Mouse (Mus musculus) MEL (cell line): ENCODE measurements around the gene Gnao1. TPM values are rescaled to one million over a fixed set of nuclear protein-coding genes. Genes with fewer than 3 reads are reported as not detected.

Source experiments
- DNase-seq: peaks from one replicate; pipeline ENCODE4 v3.0.0; 2011; ENCODE audit warnings: low read depth, low spot score
- H3K27ac ChIP-seq: 2 replicates; pipeline ENCODE4 v1.5.1; 2012; ENCODE audit warnings: low read depth, mild to moderate bottlenecking, control low read depth, low read length, moderate library complexity; ENCODE audit not compliant: control insufficient read depth
- H3K27me3 ChIP-seq, 2 experiments: fragments of 150-350 bp in 1 of 2; sonication (generic) in 1 of 2; 2 replicates each; pipeline ENCODE4 v1.6.1; 2012; ENCODE audit warnings: low read length in 2 of 2, mild to moderate bottlenecking in 2 of 2, improper control_type of control experiment in 1 of 2, moderate library complexity in 1 of 2; ENCODE audit not compliant: insufficient read depth in 2 of 2, control insufficient read depth in 1 of 2
- H3K36me3 ChIP-seq, 2 experiments: 2 replicates each; pipeline ENCODE4 v1.6.1; 2012 to 2014; ENCODE audit warnings: low read length in 2 of 2, improper control_type of control experiment in 1 of 2, inconsistent platforms in 1 of 2, mild to moderate bottlenecking in 1 of 2; ENCODE audit not compliant: insufficient read depth in 2 of 2, control insufficient read depth in 1 of 2
- H3K4me1 ChIP-seq, 2 experiments: fragments of 150-350 bp in 1 of 2; sonication (generic) in 1 of 2; 2 replicates each; pipeline ENCODE4 v1.6.1; 2012; ENCODE audit warnings: low read length in 2 of 2, improper control_type of control experiment in 1 of 2, mild to moderate bottlenecking in 1 of 2; ENCODE audit not compliant: insufficient read depth in 2 of 2, control insufficient read depth in 1 of 2
- H3K4me3 ChIP-seq, 2 experiments: fragments of 150-350 bp in 1 of 2; sonication (generic) in 1 of 2; 2 replicates each; pipeline ENCODE4 v1.5.1; 2012; ENCODE audit warnings: low read depth in 2 of 2, low read length in 2 of 2, mild to moderate bottlenecking in 2 of 2, moderate library complexity in 2 of 2, control low read depth in 1 of 2, improper control_type of control experiment in 1 of 2; ENCODE audit not compliant: control insufficient read depth in 1 of 2, insufficient read depth in 1 of 2
- H3K79me2 ChIP-seq: 2 replicates; pipeline ENCODE4 v1.6.1; 2012; ENCODE audit warnings: mild to moderate bottlenecking, low read length, moderate library complexity; ENCODE audit not compliant: control insufficient read depth, poor library complexity, insufficient read depth
- H3K9ac ChIP-seq: 2 replicates; pipeline ENCODE4 v1.6.1; 2012; ENCODE audit warnings: low read depth, mild to moderate bottlenecking, control low read depth, low read length, moderate library complexity; ENCODE audit not compliant: control insufficient read depth, poor library complexity, severe bottlenecking
- H3K9me3 ChIP-seq: fragments of 150-350 bp; sonication (generic); replicated peaks from 2 replicates; pipeline ENCODE4 v1.6.1; 2012; ENCODE audit warnings: mild to moderate bottlenecking, low read length, improper control_type of control experiment, moderate library complexity; ENCODE audit not compliant: insufficient read depth
- BHLHE40 ChIP-seq: IDR thresholded peaks from 2 replicates; pipeline ENCODE4 v1.6.1; 2012; ENCODE audit warnings: low read depth, mild to moderate bottlenecking, inconsistent platforms, low read length, improper control_type of control experiment, borderline replicate concordance
- CHD1 ChIP-seq: IDR thresholded peaks from 2 replicates; pipeline ENCODE4 v1.6.1; 2012; ENCODE audit warnings: low read depth, mild to moderate bottlenecking, inconsistent platforms, low read length, improper control_type of control experiment
- CHD2 ChIP-seq: IDR thresholded peaks from 2 replicates; pipeline ENCODE4 v1.6.1; 2011; ENCODE audit warnings: low read length, improper control_type of control experiment
- CTCF ChIP-seq, 3 experiments: IDR thresholded peaks in 2 of 3; conservative IDR thresholded peaks in 1 of 3; 2 replicates each; pipeline ENCODE4 v1.5.1; 2011 to 2012; ENCODE audit warnings: low read length in 3 of 3, low read depth in 2 of 3, mild to moderate bottlenecking in 2 of 3, improper control_type of control experiment in 1 of 3, inconsistent platforms in 1 of 3, mixed read lengths in 1 of 3, moderate library complexity in 1 of 3; ENCODE audit not compliant: control insufficient read depth in 1 of 3, insufficient read depth in 1 of 3, poor library complexity in 1 of 3, severe bottlenecking in 1 of 3
- ELF1 ChIP-seq: IDR thresholded peaks from 2 replicates; pipeline ENCODE4 v1.6.1; 2014; ENCODE audit warnings: low read depth, mild to moderate bottlenecking, inconsistent platforms, low read length, improper control_type of control experiment, moderate library complexity
- EP300 ChIP-seq, 2 experiments: IDR thresholded peaks; 2 replicates each; pipeline ENCODE4 v1.6.1; 2011; ENCODE audit warnings: improper control_type of control experiment in 2 of 2, low read length in 2 of 2, low read depth in 1 of 2, mild to moderate bottlenecking in 1 of 2
- ETS1 ChIP-seq: IDR thresholded peaks from 2 replicates; pipeline ENCODE4 v1.6.1; 2012; ENCODE audit warnings: low read depth, mild to moderate bottlenecking, inconsistent platforms, low read length, improper control_type of control experiment, moderate library complexity
- GABPA ChIP-seq: IDR thresholded peaks from 2 replicates; pipeline ENCODE4 v1.6.1; 2012; ENCODE audit warnings: low read depth, mild to moderate bottlenecking, inconsistent platforms, low read length, improper control_type of control experiment, moderate library complexity
- HCFC1 ChIP-seq: IDR thresholded peaks from 2 replicates; pipeline ENCODE4 v1.6.1; 2012; ENCODE audit warnings: low read depth, mild to moderate bottlenecking, inconsistent platforms, low read length, improper control_type of control experiment, moderate library complexity
- JUND ChIP-seq: IDR thresholded peaks from 2 replicates; pipeline ENCODE4 v1.6.1; 2011; ENCODE audit warnings: low read depth, mild to moderate bottlenecking, improper control_type of control experiment, low read length
- MAFK ChIP-seq: IDR thresholded peaks from 2 replicates; pipeline ENCODE4 v1.6.1; 2011; ENCODE audit warnings: low read depth, mild to moderate bottlenecking, low read length, improper control_type of control experiment, borderline replicate concordance
- MAX ChIP-seq: IDR thresholded peaks from 2 replicates; pipeline ENCODE4 v1.6.1; 2011; ENCODE audit warnings: low read length, improper control_type of control experiment
- MAZ ChIP-seq: IDR thresholded peaks from 2 replicates; pipeline ENCODE4 v1.6.1; 2012; ENCODE audit warnings: low read depth, mild to moderate bottlenecking, inconsistent platforms, low read length, improper control_type of control experiment
- MEF2A ChIP-seq: IDR thresholded peaks from 2 replicates; pipeline ENCODE4 v1.6.1; 2014; ENCODE audit warnings: low read depth, mild to moderate bottlenecking, inconsistent platforms, low read length, improper control_type of control experiment; ENCODE audit not compliant: poor library complexity, insufficient replicate concordance, severe bottlenecking; ENCODE audit errors: extremely low read depth
- MXI1 ChIP-seq: IDR thresholded peaks from 2 replicates; pipeline ENCODE4 v1.6.1; 2011; ENCODE audit warnings: mild to moderate bottlenecking, low read depth, low read length, improper control_type of control experiment
- NELFE ChIP-seq: IDR thresholded peaks from 2 replicates; pipeline ENCODE4 v1.6.1; 2011; ENCODE audit warnings: low read depth, low read length, improper control_type of control experiment
- POLR2A ChIP-seq, 2 experiments: IDR thresholded peaks; 2 replicates each; pipeline ENCODE4 v1.6.1; 2011 to 2012; ENCODE audit warnings: low read length in 2 of 2, mild to moderate bottlenecking in 2 of 2, control low read depth in 1 of 2, improper control_type of control experiment in 1 of 2, low read depth in 1 of 2, moderate library complexity in 1 of 2; ENCODE audit not compliant: control insufficient read depth in 1 of 2, insufficient read depth in 1 of 2, poor library complexity in 1 of 2
- POLR2AphosphoS2 ChIP-seq: IDR thresholded peaks from 2 replicates; pipeline ENCODE4 v1.6.1; 2011; ENCODE audit warnings: low read length, improper control_type of control experiment
- POLR2AphosphoS5 ChIP-seq: IDR thresholded peaks from 2 replicates; pipeline ENCODE4 v1.6.1; 2012; ENCODE audit warnings: low read depth, borderline replicate concordance, mild to moderate bottlenecking, inconsistent platforms, low read length, moderate library complexity, mixed read lengths
- RCOR1 ChIP-seq: IDR thresholded peaks from 2 replicates; pipeline ENCODE4 v1.6.1; 2012; ENCODE audit warnings: low read depth, mild to moderate bottlenecking, inconsistent platforms, low read length, improper control_type of control experiment
- SIN3A ChIP-seq: IDR thresholded peaks from 2 replicates; pipeline ENCODE4 v1.6.1; 2012; ENCODE audit warnings: low read length, improper control_type of control experiment, inconsistent platforms
- SMC3 ChIP-seq: IDR thresholded peaks from 2 replicates; pipeline ENCODE4 v1.6.1; 2011; ENCODE audit warnings: low read depth, low read length, improper control_type of control experiment
- TCF12 ChIP-seq: IDR thresholded peaks from 2 replicates; pipeline ENCODE4 v1.6.1; 2014; ENCODE audit warnings: low read depth, mild to moderate bottlenecking, inconsistent platforms, low read length, improper control_type of control experiment, moderate library complexity
- USF1 ChIP-seq: IDR thresholded peaks from 2 replicates; pipeline ENCODE4 v1.6.1; 2014; ENCODE audit warnings: low read depth, mild to moderate bottlenecking, inconsistent platforms, low read length, improper control_type of control experiment, moderate library complexity
- USF2 ChIP-seq, 2 experiments: IDR thresholded peaks; 2 replicates each; pipeline ENCODE4 v1.6.1; 2011 to 2012; ENCODE audit warnings: improper control_type of control experiment in 2 of 2, low read length in 2 of 2, borderline replicate concordance in 1 of 2, inconsistent platforms in 1 of 2, low read depth in 1 of 2, mild to moderate bottlenecking in 1 of 2; ENCODE audit not compliant: insufficient read depth in 1 of 2
- ZKSCAN1 ChIP-seq: IDR thresholded peaks from 2 replicates; pipeline ENCODE4 v1.6.1; 2012; ENCODE audit warnings: low read depth, mild to moderate bottlenecking, inconsistent platforms, low read length, improper control_type of control experiment, moderate library complexity
- ZMIZ1 ChIP-seq: IDR thresholded peaks from 2 replicates; pipeline ENCODE4 v1.6.1; 2012; ENCODE audit warnings: low read depth, mild to moderate bottlenecking, inconsistent platforms, low read length, improper control_type of control experiment, moderate library complexity
- polyA plus RNA-seq, 2 experiments: library from polyadenylated mRNA; stranded (reverse) in 1 of 2; unstranded in 1 of 2; fragments of >175 nt in 1 of 2; fragments of >200 nt in 1 of 2; gene quantifications; 2 replicates each; pipeline versions ENCODE4 v1.2.1 to v1.2.4; 2012; ENCODE audit warnings: low replicate concordance in 2 of 2, low read depth in 1 of 2; ENCODE audit not compliant: insufficient read length in 2 of 2, insufficient read depth in 1 of 2, missing spikeins in 1 of 2
- total RNA-seq: library from RNA; depleted of rRNA; stranded (reverse); fragments of 300-350 nt; gene quantifications from 2 replicates; pipeline ENCODE4 v1.2.3, GENCODE M21; 2012

The Gnao1 gene
- total and polyA plus RNA-seq, 3 experiments: 0.03 TPM; not detected in 2

- no peaks in the 10 kb centered on the region for H3K79me2 ChIP-seq
- H3K27me3 ChIP-seq: no peaks in the 10 kb centered on the region
- TF ChIP-seq GABPA: no peak
- TF ChIP-seq SIN3A: no peak
- no peak for TF ChIP-seq CHD2
- TF ChIP-seq POLR2A (IDR thresholded peaks at IDR 0.05; ENCODE audit: control insufficient read depth in 1 of 2, insufficient read depth in 1 of 2, low read depth in 1 of 2, low read length in 2 of 2, poor library complexity in 1 of 2): no peak
- no peak for TF ChIP-seq SMC3
- no peak for TF ChIP-seq NELFE
- TF ChIP-seq JUND: no peak
- no peak for TF ChIP-seq MAFK
- no peak for TF ChIP-seq MXI1
- no peak for TF ChIP-seq POLR2AphosphoS5
- no peak for TF ChIP-seq USF2 (IDR thresholded peaks at IDR 0.05; ENCODE audit: borderline replicate concordance in 1 of 2, insufficient read depth in 1 of 2, low read depth in 1 of 2, low read length in 2 of 2)
- TF ChIP-seq RCOR1: no peak
- no peak for TF ChIP-seq ZKSCAN1
- TF ChIP-seq MAX: no peak
- no peak for TF ChIP-seq MEF2A
- TF ChIP-seq CTCF (IDR thresholded peaks at IDR 0.05 in 2 of 3, conservative IDR thresholded peaks at IDR 0.05 in 1 of 3; ENCODE audit: control insufficient read depth in 1 of 3, insufficient read depth in 1 of 3, low read depth in 2 of 3, low read length in 3 of 3, poor library complexity in 1 of 3, severe bottlenecking in 1 of 3): no peak
- no peak for TF ChIP-seq MAZ
- no peak for TF ChIP-seq HCFC1
- no peak for TF ChIP-seq ETS1
- TF ChIP-seq TCF12: no peak
- H3K9ac ChIP-seq: no peak overlapping the region
- no peak overlapping the region for H3K4me3 ChIP-seq
- DNase-seq: no peak
- H3K4me1 ChIP-seq: no peaks in the 10 kb centered on the region
- no peak overlapping the region for H3K27ac ChIP-seq
- H3K9me3 ChIP-seq: no peaks in the 10 kb centered on the region
- H3K36me3 ChIP-seq: no peaks in the 10 kb centered on the region
Measured at GRCm38 (mm10) chr8:93868486-93869221, 58.9 kb downstream of the Gnao1 start.

- DNase-seq: no peak
- H3K4me3 ChIP-seq: no peak overlapping the region
- H3K9me3 ChIP-seq: no peaks in the 10 kb centered on the region
- no peaks in the 10 kb centered on the region for H3K36me3 ChIP-seq
- no peak overlapping the region for H3K27ac ChIP-seq
- no peak for TF ChIP-seq GABPA
- TF ChIP-seq ZMIZ1: no peak
- TF ChIP-seq HCFC1: no peak
- no peak for TF ChIP-seq EP300 (IDR thresholded peaks at IDR 0.05; ENCODE audit: low read depth in 1 of 2, low read length in 2 of 2)
- no peak for TF ChIP-seq CHD1
- no peak for TF ChIP-seq ELF1
- TF ChIP-seq BHLHE40: no peak
- no peak for TF ChIP-seq USF2 (IDR thresholded peaks at IDR 0.05; ENCODE audit: borderline replicate concordance in 1 of 2, insufficient read depth in 1 of 2, low read depth in 1 of 2, low read length in 2 of 2)
- no peak for TF ChIP-seq POLR2A (IDR thresholded peaks at IDR 0.05; ENCODE audit: control insufficient read depth in 1 of 2, insufficient read depth in 1 of 2, low read depth in 1 of 2, low read length in 2 of 2, poor library complexity in 1 of 2)
- TF ChIP-seq POLR2AphosphoS2: no peak
- no peak for TF ChIP-seq USF1
- TF ChIP-seq, all 39 proteins: peak for 0
- Histone ChIP-seq H3K79me2 (no peaks in the 10 kb centered on the region), H3K4me1 (no peaks in the 10 kb centered on the region), H3K27me3 (no peaks in the 10 kb centered on the region), H3K9ac (no peak overlapping the region)
Measured at GRCm38 (mm10) chr8:93871275-93871674, 61.5 kb downstream of the Gnao1 start.
